Mouse (Mus musculus): Measurements from ENCODE around the gene App. TPM values are rescaled to one million over a fixed set of nuclear protein-coding genes. Genes with fewer than 3 reads are reported as not detected.

Gene App
- total and polyA plus RNA-seq, 2 experiments from 2014 or later: 433 to 493 TPM

GRCm38 (mm10) chr16:85062732-85063131 is 110.8 kb downstream of the App start:
- Histone ChIP-seq H3K27ac (ENCODE audit: low read depth, low read length) (no peak overlapping the region), H3K4me2 (ENCODE audit: low read depth) (no peak overlapping the region), H3K27me3 (ENCODE audit: insufficient read depth, low read length) (no peaks in the 10 kb centered on the region), H3K9me3 (ENCODE audit: low read length) (no peaks in the 10 kb centered on the region), H3K36me3 (ENCODE audit: insufficient read depth) (peaks cover 5% of the 10 kb centered on the region; the same call in 1 of the 2 replicates), H3K4me3 (ENCODE audit: low read depth, low read length) (no peak overlapping the region), H3K9ac (no peak overlapping the region), H3K4me1 (ENCODE audit: insufficient read depth) (peaks cover 16% of the 10 kb centered on the region)
- DNase-seq (no peak), ATAC-seq (no peak)
- WGBS: 96% methylated on average over 3 of the region's 3 CpGs
- no peak for TF ChIP-seq CTCF (IDR thresholded peaks at IDR 0.05; ENCODE audit: low read depth)

GRCm38 (mm10) chr16:85061725-85062124 is 111.8 kb downstream of the App start:
- no peak overlapping the region for H3K4me2 ChIP-seq (ENCODE audit: low read depth)
- peaks cover 17% of the 10 kb centered on the region for H3K4me1 ChIP-seq (ENCODE audit: insufficient read depth)

DNA sequence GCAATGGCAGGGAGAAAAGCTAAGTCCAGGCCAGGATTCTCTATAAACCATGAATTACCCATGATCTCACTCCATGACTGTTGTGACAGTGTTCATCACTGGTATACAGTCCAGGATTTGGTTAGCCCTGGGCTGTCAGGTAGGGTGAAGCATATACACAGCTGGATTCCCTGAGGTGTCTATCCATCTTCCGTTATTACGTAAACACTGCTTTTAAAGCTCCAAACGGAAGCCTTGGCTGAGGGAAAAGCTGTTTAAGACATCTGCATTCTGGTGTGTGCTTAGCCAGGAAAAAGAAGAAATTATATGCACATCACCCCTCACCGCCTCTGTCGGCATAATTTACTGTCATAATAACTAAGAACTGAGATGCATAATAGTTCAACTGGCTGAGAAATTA is 115.4 kb downstream of the App start:
- 35% methylated on average over 5 of the region's 5 CpGs for whole genome bisulfite sequencing
- no peak overlapping the region for H3K4me3 ChIP-seq (ENCODE audit: low read depth, low read length)

More at GRCm38 (mm10) chr16:85061725-85062124, 111.8 kb downstream of the App start:
- no peak overlapping the region for H3K27ac ChIP-seq (ENCODE audit: low read depth, low read length)
- DNase-seq (no peak), ATAC-seq (no peak)
- no peaks in the 10 kb centered on the region for H3K27me3 ChIP-seq (ENCODE audit: insufficient read depth, low read length)
- H3K4me3 ChIP-seq (ENCODE audit: low read depth, low read length): no peak overlapping the region
- H3K9me3 ChIP-seq (ENCODE audit: low read length): no peaks in the 10 kb centered on the region
- H3K9ac ChIP-seq: no peak overlapping the region
- no peak for TF ChIP-seq CTCF (IDR thresholded peaks at IDR 0.05; ENCODE audit: low read depth)
- WGBS: 89% methylated on average over 4 of the region's 4 CpGs
- H3K36me3 ChIP-seq (ENCODE audit: insufficient read depth): peaks cover 10% of the 10 kb centered on the region; the same call in 1 of the 2 replicates

DNA sequence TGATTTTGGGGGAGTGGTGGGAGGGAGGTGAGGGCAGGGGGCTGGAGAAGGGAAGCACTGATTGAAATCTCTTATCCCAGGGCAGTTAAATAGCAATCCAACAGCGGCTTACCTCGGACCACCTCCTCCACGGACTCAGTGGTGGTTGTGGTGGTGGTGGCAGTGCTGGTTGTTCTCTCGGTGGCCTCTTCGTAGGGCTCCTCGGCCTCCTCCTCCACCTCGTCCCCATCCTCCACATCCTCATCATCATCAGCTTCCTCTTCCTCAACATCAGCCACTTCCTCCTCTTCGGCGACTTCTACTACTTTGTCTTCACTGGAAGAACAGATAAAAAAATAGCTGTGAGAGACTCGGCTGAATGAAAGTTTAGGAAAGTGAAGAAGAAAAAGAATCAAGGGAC is 117.4 kb downstream of the App start:
- Histone ChIP-seq H3K9me3 (ENCODE audit: low read length) (no peaks in the 10 kb centered on the region), H3K4me1 (ENCODE audit: insufficient read depth) (peaks cover 17% of the 10 kb centered on the region), H3K27ac (ENCODE audit: low read depth, low read length) (no peak overlapping the region), H3K36me3 (ENCODE audit: insufficient read depth) (peaks cover 9% of the 10 kb centered on the region), H3K4me3 (ENCODE audit: low read depth, low read length) (no peak overlapping the region), H3K4me2 (ENCODE audit: low read depth) (no peak overlapping the region), H3K27me3 (ENCODE audit: insufficient read depth, low read length) (no peaks in the 10 kb centered on the region), H3K9ac (no peak overlapping the region)
- ATAC-seq: no peak
- no peak for DNase-seq
- TF ChIP-seq CTCF (IDR thresholded peaks at IDR 0.05; ENCODE audit: low read depth): no peak
- WGBS: 97% methylated on average over 10 of the region's 10 CpGs

More for the DNA sequence above, 115.4 kb downstream of the App start:
- TF ChIP-seq CTCF (IDR thresholded peaks at IDR 0.05; ENCODE audit: low read depth): no peak
- Histone ChIP-seq H3K4me2 (ENCODE audit: low read depth) (no peak overlapping the region), H3K27ac (ENCODE audit: low read depth, low read length) (peak overlapping the region; percentile 67), H3K9ac (no peak overlapping the region; the same call in 1 of the 2 replicates), H3K27me3 (ENCODE audit: insufficient read depth, low read length) (no peaks in the 10 kb centered on the region), H3K9me3 (ENCODE audit: low read length) (no peaks in the 10 kb centered on the region), H3K4me1 (ENCODE audit: insufficient read depth) (peaks cover 17% of the 10 kb centered on the region), H3K36me3 (ENCODE audit: insufficient read depth) (peaks cover 9% of the 10 kb centered on the region)
- peak; percentile 60 for ATAC-seq
- peak; percentile 24 for DNase-seq

DNA sequence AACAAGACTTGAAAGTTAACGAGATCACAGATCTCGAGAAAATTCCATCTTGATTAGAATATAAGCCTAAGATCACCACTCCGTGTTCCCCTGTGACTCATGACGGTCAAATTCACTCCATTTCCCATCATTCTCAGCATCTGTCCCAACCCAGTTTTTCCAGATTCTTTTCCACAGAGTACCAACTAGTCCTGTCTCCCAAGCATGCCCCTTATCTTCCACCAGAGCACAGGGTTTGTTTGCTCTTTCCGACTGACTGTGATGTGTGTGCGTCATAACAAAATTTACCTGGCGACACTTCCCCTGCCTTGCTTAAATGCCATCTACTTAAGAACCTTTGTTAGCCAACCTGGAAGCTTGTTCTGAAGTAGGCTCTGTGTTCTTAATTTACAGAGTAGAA is 119.6 kb downstream of the App start:
- no peak overlapping the region for H3K9ac ChIP-seq
- no peak overlapping the region for H3K27ac ChIP-seq (ENCODE audit: low read depth, low read length)
- peaks cover 13% of the 10 kb centered on the region for H3K4me1 ChIP-seq (ENCODE audit: insufficient read depth)
- no peak overlapping the region for H3K4me2 ChIP-seq (ENCODE audit: low read depth)
- no peaks in the 10 kb centered on the region for H3K27me3 ChIP-seq (ENCODE audit: insufficient read depth, low read length)
- TF ChIP-seq CTCF (IDR thresholded peaks at IDR 0.05; ENCODE audit: low read depth): no peak
- H3K9me3 ChIP-seq (ENCODE audit: low read length): no peaks in the 10 kb centered on the region
- no peak overlapping the region for H3K4me3 ChIP-seq (ENCODE audit: low read depth, low read length)
- ATAC-seq (no peak), DNase-seq (no peak)
- 90% methylated on average over 7 of the region's 7 CpGs for WGBS
- peaks cover 13% of the 10 kb centered on the region for H3K36me3 ChIP-seq (ENCODE audit: insufficient read depth)

DNA sequence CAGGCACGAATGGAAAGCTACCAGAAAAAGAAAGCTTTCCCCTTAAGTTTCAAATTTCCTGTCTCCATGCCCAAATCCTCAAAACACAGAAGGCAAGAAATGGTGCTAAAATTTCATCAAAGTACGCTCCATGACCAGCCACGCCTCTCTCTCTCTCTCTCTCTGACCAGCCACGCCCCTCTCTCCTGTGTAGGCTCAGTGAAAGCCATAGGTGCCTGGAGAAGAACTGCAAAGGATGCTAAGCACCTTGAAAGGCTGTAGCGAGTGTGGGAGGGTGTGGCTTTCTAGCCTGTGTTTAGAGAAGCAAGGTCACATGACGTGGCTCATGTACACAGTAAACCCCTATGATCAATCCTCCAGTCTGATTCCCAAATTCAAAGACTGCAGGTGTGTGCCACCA is 126.3 kb downstream of the App start:
- no peaks in the 10 kb centered on the region for H3K9me3 ChIP-seq (ENCODE audit: low read length)
- H3K9ac ChIP-seq: no peak overlapping the region
- no peak overlapping the region for H3K27ac ChIP-seq (ENCODE audit: low read depth, low read length)
- H3K4me3 ChIP-seq (ENCODE audit: low read depth, low read length): no peak overlapping the region
- 64% methylated on average over 6 of the region's 6 CpGs for WGBS
- no peak for TF ChIP-seq CTCF (IDR thresholded peaks at IDR 0.05; ENCODE audit: low read depth)
- H3K4me2 ChIP-seq (ENCODE audit: low read depth): no peak overlapping the region
- DNase-seq (no peak), ATAC-seq (no peak)
- no peaks in the 10 kb centered on the region for H3K27me3 ChIP-seq (ENCODE audit: insufficient read depth, low read length)
- H3K4me1 ChIP-seq (ENCODE audit: insufficient read depth): no peaks in the 10 kb centered on the region
- peaks cover 9% of the 10 kb centered on the region; the same call in 1 of the 2 replicates for H3K36me3 ChIP-seq (ENCODE audit: insufficient read depth)

DNA sequence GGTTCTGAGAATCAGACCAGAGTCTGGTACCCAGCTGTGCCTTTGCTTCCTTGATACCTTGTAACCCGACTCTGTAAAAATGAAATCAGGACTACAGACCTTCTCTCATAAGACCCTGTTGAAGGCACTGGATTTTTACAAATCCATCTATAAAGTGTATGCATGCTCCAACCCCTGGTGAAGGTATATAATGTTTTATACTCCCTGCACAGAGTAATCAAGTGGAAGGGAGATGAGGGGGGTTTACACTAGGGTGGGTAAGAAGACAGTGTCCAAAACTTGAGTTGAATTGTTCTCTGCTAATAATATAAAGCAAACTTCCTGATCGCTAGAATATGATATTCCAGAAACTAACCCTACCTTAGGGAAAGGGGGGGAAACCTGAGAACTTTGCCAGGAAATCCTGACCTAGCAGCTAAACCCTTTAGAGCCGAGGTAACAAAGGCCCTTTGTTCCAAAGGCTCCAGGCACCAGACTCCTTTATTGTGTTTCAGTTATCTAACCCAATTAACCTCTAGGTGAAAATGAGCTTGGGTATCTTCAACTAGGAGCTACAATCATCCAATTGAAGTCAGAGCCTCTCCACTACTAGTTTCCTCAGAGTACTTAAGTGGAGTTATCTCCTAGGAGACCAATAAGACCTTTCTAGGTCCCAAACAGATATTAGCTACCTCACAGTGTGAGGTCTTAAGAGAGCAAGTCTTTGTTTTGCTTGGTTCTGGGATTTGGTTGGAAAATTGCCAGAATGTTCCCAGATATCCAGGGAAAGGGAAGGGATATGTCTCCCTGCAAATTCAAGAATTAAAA is 132.2 kb downstream of the App start:
- WGBS: 24% methylated on average over 3 of the region's 3 CpGs
- no peak overlapping the region for H3K4me2 ChIP-seq (ENCODE audit: low read depth)
- DNase-seq (no peak), ATAC-seq (no peak)
- H3K36me3 ChIP-seq (ENCODE audit: insufficient read depth): peaks cover 5% of the 10 kb centered on the region; the same call in 1 of the 2 replicates
- H3K27ac ChIP-seq (ENCODE audit: low read depth, low read length): no peak overlapping the region
- H3K27me3 ChIP-seq (ENCODE audit: insufficient read depth, low read length): no peaks in the 10 kb centered on the region
- no peak for TF ChIP-seq CTCF (IDR thresholded peaks at IDR 0.05; ENCODE audit: low read depth)
- no peak overlapping the region for H3K4me3 ChIP-seq (ENCODE audit: low read depth, low read length)
- no peaks in the 10 kb centered on the region for H3K9me3 ChIP-seq (ENCODE audit: low read length)
- H3K4me1 ChIP-seq (ENCODE audit: insufficient read depth): peaks cover 3% of the 10 kb centered on the region; the same call in 1 of the 2 replicates
- no peak overlapping the region for H3K9ac ChIP-seq

Data from forebrain, postnatal 0 days (tissue).